Mouse (Mus musculus) E14TG2a.4 (cell line): ENCODE data around the gene Prr7.

Experiments used
- CTCF ChIP-seq: conservative IDR thresholded peaks from 2 replicates; pipeline ENCODE4 v1.5.1; 2014; ENCODE audit warnings: low read length
- NANOG ChIP-seq: IDR thresholded peaks from 2 replicates; pipeline ENCODE4 v1.6.1; 2014; ENCODE audit warnings: borderline replicate concordance, low read length, mixed read lengths

GRCm38 (mm10) chr13:55444286-55444936, 19.7 kb upstream of the Prr7 start:
- TF ChIP-seq CTCF: no peak
- TF ChIP-seq NANOG: no peak
